Mouse (Mus musculus): ENCODE results near the gene Avp. TPM values are rescaled to one million over a fixed set of nuclear protein-coding genes. Genes with fewer than 3 reads are reported as not detected.

Gene Avp
- polyA plus RNA-seq, 1 experiment from 2014 or later = not detected

GRCm38 (mm10) chr2:130602195-130602594 is 19.8 kb upstream of the Avp start:
- H3K4me2 ChIP-seq (replicated peaks; ENCODE audit: low read depth) = no peak overlapping the region
- H3K27me3 ChIP-seq (replicated peaks; ENCODE audit: control insufficient read depth, insufficient read depth, low read length) = no peaks in the 10 kb centered on the region
- no peak overlapping the region for H3K4me3 ChIP-seq (ENCODE audit: low read depth, low read length)
- H3K9ac ChIP-seq (ENCODE audit: low read depth, low read length) = no peak overlapping the region
- no peak overlapping the region for H3K27ac ChIP-seq (ENCODE audit: low read depth, low read length)
- H3K36me3 ChIP-seq (ENCODE audit: control insufficient read depth, insufficient read depth) = peaks cover 50% of the 10 kb centered on the region
- no peaks in the 10 kb centered on the region for H3K4me1 ChIP-seq (replicated peaks; ENCODE audit: control insufficient read depth, insufficient read depth, low read length)
- no peaks in the 10 kb centered on the region for H3K9me3 ChIP-seq (ENCODE audit: control insufficient read depth)
- ATAC-seq = no peak
- no peak for TF ChIP-seq CTCF (IDR thresholded peaks at IDR 0.05; ENCODE audit: low read depth)
- WGBS = 89% methylated on average over 4 of the region's 4 CpGs

GRCm38 (mm10) chr2:130598399-130598798 is 16.0 kb upstream of the Avp start:
- peaks cover 49% of the 10 kb centered on the region; the same call in 1 of the 2 replicates for H3K36me3 ChIP-seq (ENCODE audit: control insufficient read depth, insufficient read depth)
- H3K9ac ChIP-seq (ENCODE audit: low read depth, low read length) = no peak overlapping the region
- H3K4me1 ChIP-seq (replicated peaks; ENCODE audit: control insufficient read depth, insufficient read depth, low read length) = no peaks in the 10 kb centered on the region
- no peak for TF ChIP-seq CTCF (IDR thresholded peaks at IDR 0.05; ENCODE audit: low read depth)
- no peaks in the 10 kb centered on the region for H3K9me3 ChIP-seq (ENCODE audit: control insufficient read depth)
- WGBS = 71% methylated on average over 3 of the region's 3 CpGs
- H3K27me3 ChIP-seq (replicated peaks; ENCODE audit: control insufficient read depth, insufficient read depth, low read length) = no peaks in the 10 kb centered on the region
- H3K4me3 ChIP-seq (ENCODE audit: low read depth, low read length) = no peak overlapping the region
- no peak overlapping the region for H3K27ac ChIP-seq (ENCODE audit: low read depth, low read length)
- no peak for ATAC-seq
- no peak overlapping the region for H3K4me2 ChIP-seq (replicated peaks; ENCODE audit: low read depth)

- no peak for ATAC-seq
- peak; percentile 76 for TF ChIP-seq CTCF (IDR thresholded peaks at IDR 0.05; ENCODE audit: low read depth)
- H3K4me3 ChIP-seq (ENCODE audit: low read depth, low read length) = no peak overlapping the region
Observed at GRCm38 (mm10) chr2:130597601-130598010, 15.3 kb upstream of the Avp start.

GRCm38 (mm10) chr2:130595596-130595995 is 13.2 kb upstream of the Avp start:
- Histone ChIP-seq H3K27me3 (replicated peaks; ENCODE audit: control insufficient read depth, insufficient read depth, low read length) (no peaks in the 10 kb centered on the region), H3K4me2 (replicated peaks; ENCODE audit: low read depth) (no peak overlapping the region), H3K4me1 (replicated peaks; ENCODE audit: control insufficient read depth, insufficient read depth, low read length) (no peaks in the 10 kb centered on the region), H3K9ac (ENCODE audit: low read depth, low read length) (no peak overlapping the region), H3K9me3 (ENCODE audit: control insufficient read depth) (no peaks in the 10 kb centered on the region), H3K36me3 (ENCODE audit: control insufficient read depth, insufficient read depth) (peaks cover 53% of the 10 kb centered on the region), H3K27ac (ENCODE audit: low read depth, low read length) (no peak overlapping the region), H3K4me3 (ENCODE audit: low read depth, low read length) (no peak overlapping the region)
- ATAC-seq = no peak
- WGBS = 93% methylated on average over 1 of the region's 1 CpGs
- no peak for TF ChIP-seq CTCF (IDR thresholded peaks at IDR 0.05; ENCODE audit: low read depth)

More at GRCm38 (mm10) chr2:130597601-130598010, 15.3 kb upstream of the Avp start:
- H3K27ac ChIP-seq (ENCODE audit: low read depth, low read length) = no peak overlapping the region
- WGBS = 5% methylated on average over 1 of the region's 1 CpGs
- no peaks in the 10 kb centered on the region for H3K9me3 ChIP-seq (ENCODE audit: control insufficient read depth)
- no peaks in the 10 kb centered on the region for H3K4me1 ChIP-seq (replicated peaks; ENCODE audit: control insufficient read depth, insufficient read depth, low read length)
- H3K27me3 ChIP-seq (replicated peaks; ENCODE audit: control insufficient read depth, insufficient read depth, low read length) = no peaks in the 10 kb centered on the region
- H3K9ac ChIP-seq (ENCODE audit: low read depth, low read length) = no peak overlapping the region
- no peak overlapping the region for H3K4me2 ChIP-seq (replicated peaks; ENCODE audit: low read depth)
- H3K36me3 ChIP-seq (ENCODE audit: control insufficient read depth, insufficient read depth) = peaks cover 43% of the 10 kb centered on the region; the same call in 1 of the 2 replicates

- no peaks in the 10 kb centered on the region for H3K9me3 ChIP-seq (ENCODE audit: control insufficient read depth)
- WGBS = 93% methylated on average over 2 of the region's 2 CpGs
- TF ChIP-seq CTCF (IDR thresholded peaks at IDR 0.05; ENCODE audit: low read depth) = no peak
- no peaks in the 10 kb centered on the region for H3K4me1 ChIP-seq (replicated peaks; ENCODE audit: control insufficient read depth, insufficient read depth, low read length)
- H3K4me2 ChIP-seq (replicated peaks; ENCODE audit: low read depth) = no peak overlapping the region
- no peak overlapping the region for H3K27ac ChIP-seq (ENCODE audit: low read depth, low read length)
- no peak for ATAC-seq
- H3K4me3 ChIP-seq (ENCODE audit: low read depth, low read length) = no peak overlapping the region
- no peak overlapping the region for H3K9ac ChIP-seq (ENCODE audit: low read depth, low read length)
- H3K36me3 ChIP-seq (ENCODE audit: control insufficient read depth, insufficient read depth) = peaks cover 22% of the 10 kb centered on the region
- H3K27me3 ChIP-seq (replicated peaks; ENCODE audit: control insufficient read depth, insufficient read depth, low read length) = no peaks in the 10 kb centered on the region
Observed at GRCm38 (mm10) chr2:130591016-130591415, 8.7 kb upstream of the Avp start.

GRCm38 (mm10) chr2:130589761-130590160 is 7.4 kb upstream of the Avp start:
- no peak for ATAC-seq
- Histone ChIP-seq H3K4me1 (replicated peaks; ENCODE audit: control insufficient read depth, insufficient read depth, low read length) (no peaks in the 10 kb centered on the region), H3K9me3 (ENCODE audit: control insufficient read depth) (no peaks in the 10 kb centered on the region), H3K4me3 (ENCODE audit: low read depth, low read length) (no peak overlapping the region), H3K36me3 (ENCODE audit: control insufficient read depth, insufficient read depth) (peaks cover 21% of the 10 kb centered on the region), H3K9ac (ENCODE audit: low read depth, low read length) (no peak overlapping the region), H3K4me2 (replicated peaks; ENCODE audit: low read depth) (no peak overlapping the region), H3K27me3 (replicated peaks; ENCODE audit: control insufficient read depth, insufficient read depth, low read length) (no peaks in the 10 kb centered on the region), H3K27ac (ENCODE audit: low read depth, low read length) (no peak overlapping the region)
- 78% methylated on average over 2 of the region's 2 CpGs for WGBS
- TF ChIP-seq CTCF (IDR thresholded peaks at IDR 0.05; ENCODE audit: low read depth) = no peak

- Histone ChIP-seq H3K27ac (ENCODE audit: low read depth, low read length) (no peak overlapping the region), H3K27me3 (replicated peaks; ENCODE audit: control insufficient read depth, insufficient read depth, low read length) (no peaks in the 10 kb centered on the region), H3K9me3 (ENCODE audit: control insufficient read depth) (no peaks in the 10 kb centered on the region), H3K36me3 (ENCODE audit: control insufficient read depth, insufficient read depth) (peaks cover 21% of the 10 kb centered on the region), H3K4me3 (ENCODE audit: low read depth, low read length) (no peak overlapping the region), H3K4me1 (replicated peaks; ENCODE audit: control insufficient read depth, insufficient read depth, low read length) (no peaks in the 10 kb centered on the region), H3K9ac (ENCODE audit: low read depth, low read length) (no peak overlapping the region), H3K4me2 (replicated peaks; ENCODE audit: low read depth) (no peak overlapping the region)
- ATAC-seq = no peak
- no peak for TF ChIP-seq CTCF (IDR thresholded peaks at IDR 0.05; ENCODE audit: low read depth)
- WGBS = 67% methylated on average over 4 of the region's 4 CpGs
Observed at GRCm38 (mm10) chr2:130589157-130589556, 6.8 kb upstream of the Avp start.
